Mouse (Mus musculus) lung, postnatal 0 days (tissue): ENCODE data around the gene Gyg. TPM values are rescaled to one million over a fixed set of nuclear protein-coding genes. Genes with fewer than 3 reads are reported as not detected.

ENCODE experiments used
- ATAC-seq: fragments of 200-750 bp; cut with Nextera tagmentation; 2 replicates; pipeline ENCODE4 v1.8.0; 2017; ENCODE audit warnings: moderate library complexity
- DNase-seq: peaks from one replicate; pipeline ENCODE4 v3.0.0-alpha.2; 2016; ENCODE audit warnings: low spot score
- H3K27ac ChIP-seq: fragments of 300-500 bp; sonication (generic); 2 replicates; pipeline ENCODE4 v1.5.1; 2014; ENCODE audit warnings: antibody characterized with exemption, mild to moderate bottlenecking, low read length, mixed read lengths
- H3K27me3 ChIP-seq: fragments of 300-500 bp; sonication (generic); replicated peaks from 2 replicates; pipeline ENCODE4 v1.6.1; 2014; ENCODE audit warnings: low read length, mixed read lengths; ENCODE audit not compliant: insufficient read depth
- H3K36me3 ChIP-seq: fragments of 300-500 bp; sonication (generic); 2 replicates; pipeline ENCODE4 v1.6.1; 2014; ENCODE audit warnings: low read length, mixed read lengths; ENCODE audit not compliant: insufficient read depth
- H3K4me1 ChIP-seq: fragments of 300-500 bp; sonication (generic); 2 replicates; pipeline ENCODE4 v1.6.1; 2014; ENCODE audit warnings: antibody characterized with exemption, low read depth, low read length, mixed read lengths; ENCODE audit not compliant: insufficient read depth
- H3K4me2 ChIP-seq: fragments of 300-500 bp; sonication (generic); replicated peaks from 2 replicates; pipeline ENCODE4 v1.6.1; 2014; ENCODE audit warnings: low read depth, mild to moderate bottlenecking, low read length, moderate library complexity, mixed read lengths
- H3K4me3 ChIP-seq: fragments of 300-500 bp; sonication (generic); 2 replicates; pipeline ENCODE4 v1.5.1; 2014; ENCODE audit warnings: low read depth, low read length
- H3K9ac ChIP-seq: fragments of 300-500 bp; sonication (generic); replicated peaks from 2 replicates; pipeline ENCODE4 v1.6.1; 2014; ENCODE audit warnings: low read depth, mild to moderate bottlenecking
- H3K9me3 ChIP-seq: fragments of 300-500 bp; sonication (generic); 2 replicates; pipeline ENCODE4 v1.6.1; 2016; ENCODE audit warnings: low read length, mixed read lengths
- CTCF ChIP-seq: IDR thresholded peaks from 2 replicates; pipeline ENCODE4 v1.5.1; 2016; ENCODE audit warnings: antibody characterized with exemption, mild to moderate bottlenecking
- EP300 ChIP-seq: IDR thresholded peaks from 2 replicates; pipeline ENCODE4 v1.6.1; 2016; ENCODE audit warnings: antibody characterized with exemption, mild to moderate bottlenecking, control low read depth
- WGBS: fragments of 180-500 bp; shearing (Covaris S2); extraction: QIAGEN DNeasy Blood & Tissue Kit; methylation state at CpG from one replicate; pipeline ENCODE4 v1.1.7; 2014; 5-methylcytosine and 5-hydroxymethylcytosine counted together
- polyA plus RNA-seq: library from polyadenylated mRNA; unstranded; fragments of >200 nt; fragmentation: Nextera tagmentation; extraction: Ambion mirVana; gene quantifications from 2 replicates; pipeline ENCODE4 v1.2.1, GENCODE M21; 2015

Gyg gene
- polyA plus RNA-seq, 1 experiment from 2014 or later: 359 TPM

DNA sequence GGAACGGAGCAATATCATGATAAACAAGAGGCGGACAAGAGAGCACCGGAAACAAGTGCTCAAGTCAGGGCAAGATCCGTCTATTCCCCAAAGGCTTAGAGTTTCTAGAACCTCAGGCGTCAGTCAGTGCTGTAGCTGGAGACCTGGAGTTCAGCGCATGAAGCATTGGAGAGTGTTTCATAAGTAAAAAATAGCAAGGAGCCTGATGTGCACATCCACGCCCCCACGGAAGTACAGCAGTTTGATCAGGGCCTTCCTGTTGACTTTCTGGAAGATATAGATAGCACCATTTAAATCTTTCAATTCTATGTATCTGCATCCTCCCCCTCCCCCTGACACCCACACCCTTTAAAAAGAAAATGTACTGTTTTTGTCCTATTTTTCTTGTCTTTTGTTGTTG lies 50.8 kb downstream of the Gyg start:
- no peak for TF ChIP-seq EP300
- TF ChIP-seq CTCF: no peak
- ATAC-seq (no peak), DNase-seq (no peak)
- H3K27me3 ChIP-seq: no peaks in the 10 kb centered on the region
- 0 out of 2 replicates have a peak, but pooled peaks cover 7% of the 10 kb centered on the region for H3K36me3 ChIP-seq
- H3K9ac ChIP-seq: no peak overlapping the region
- no peak overlapping the region for H3K27ac ChIP-seq
- no peaks in the 10 kb centered on the region for H3K4me1 ChIP-seq
- no peaks in the 10 kb centered on the region for H3K9me3 ChIP-seq
- 78% methylated on average over 8 of the region's 8 CpGs for WGBS
- H3K4me2 ChIP-seq: no peak overlapping the region
- H3K4me3 ChIP-seq: no peak overlapping the region

DNA sequence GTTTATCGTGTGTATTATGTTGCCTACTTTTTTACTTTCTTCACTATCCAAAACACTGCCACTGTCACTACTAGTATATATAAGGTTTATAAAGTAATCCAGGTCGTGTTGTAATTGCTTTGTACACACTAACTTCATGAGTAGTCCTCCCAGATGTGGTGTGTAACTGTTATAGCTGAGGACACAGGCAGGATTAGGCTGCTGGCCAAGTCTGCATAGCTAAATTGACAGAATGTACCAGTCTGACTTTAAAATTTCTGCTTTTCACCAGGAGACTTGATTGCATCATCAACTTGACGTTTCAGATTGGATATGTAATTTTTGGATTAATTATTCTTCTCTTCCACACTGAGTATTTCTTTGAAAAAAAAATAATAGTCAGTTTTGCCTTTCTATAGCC lies 51.3 kb downstream of the Gyg start:
- Histone ChIP-seq H3K27me3 (no peaks in the 10 kb centered on the region), H3K4me2 (no peak overlapping the region), H3K9ac (no peak overlapping the region), H3K27ac (no peak overlapping the region), H3K36me3 (0 out of 2 replicates have a peak, but pooled peaks cover 7% of the 10 kb centered on the region), H3K9me3 (no peaks in the 10 kb centered on the region), H3K4me1 (no peaks in the 10 kb centered on the region), H3K4me3 (no peak overlapping the region)
- TF ChIP-seq EP300 (no peak), CTCF (no peak)
- peak; percentile 60 for DNase-seq
- ATAC-seq: no peak
- WGBS: 45% methylated on average over 3 of the region's 3 CpGs

DNA sequence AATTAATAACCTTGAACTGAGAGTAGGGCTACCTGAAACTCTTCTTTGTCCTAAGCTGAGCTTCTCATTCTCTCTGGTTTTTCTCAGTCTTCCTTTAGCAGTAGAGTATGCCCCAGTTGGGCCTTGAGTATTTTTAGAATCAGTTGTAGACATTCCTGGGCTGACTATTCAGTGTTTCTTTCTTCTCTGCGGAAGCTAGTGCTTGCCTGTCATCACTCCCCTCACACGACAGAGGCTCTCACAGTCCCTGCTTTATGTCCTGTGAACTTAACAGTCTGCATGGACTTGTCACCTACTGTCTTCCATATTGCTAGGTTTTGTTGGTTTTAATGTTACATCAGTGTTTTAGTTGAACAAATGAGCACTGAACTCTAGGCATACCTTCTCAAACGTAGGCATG lies 73.0 kb downstream of the Gyg start:
- no peak for ATAC-seq
- H3K27ac ChIP-seq: no peak overlapping the region

DNA sequence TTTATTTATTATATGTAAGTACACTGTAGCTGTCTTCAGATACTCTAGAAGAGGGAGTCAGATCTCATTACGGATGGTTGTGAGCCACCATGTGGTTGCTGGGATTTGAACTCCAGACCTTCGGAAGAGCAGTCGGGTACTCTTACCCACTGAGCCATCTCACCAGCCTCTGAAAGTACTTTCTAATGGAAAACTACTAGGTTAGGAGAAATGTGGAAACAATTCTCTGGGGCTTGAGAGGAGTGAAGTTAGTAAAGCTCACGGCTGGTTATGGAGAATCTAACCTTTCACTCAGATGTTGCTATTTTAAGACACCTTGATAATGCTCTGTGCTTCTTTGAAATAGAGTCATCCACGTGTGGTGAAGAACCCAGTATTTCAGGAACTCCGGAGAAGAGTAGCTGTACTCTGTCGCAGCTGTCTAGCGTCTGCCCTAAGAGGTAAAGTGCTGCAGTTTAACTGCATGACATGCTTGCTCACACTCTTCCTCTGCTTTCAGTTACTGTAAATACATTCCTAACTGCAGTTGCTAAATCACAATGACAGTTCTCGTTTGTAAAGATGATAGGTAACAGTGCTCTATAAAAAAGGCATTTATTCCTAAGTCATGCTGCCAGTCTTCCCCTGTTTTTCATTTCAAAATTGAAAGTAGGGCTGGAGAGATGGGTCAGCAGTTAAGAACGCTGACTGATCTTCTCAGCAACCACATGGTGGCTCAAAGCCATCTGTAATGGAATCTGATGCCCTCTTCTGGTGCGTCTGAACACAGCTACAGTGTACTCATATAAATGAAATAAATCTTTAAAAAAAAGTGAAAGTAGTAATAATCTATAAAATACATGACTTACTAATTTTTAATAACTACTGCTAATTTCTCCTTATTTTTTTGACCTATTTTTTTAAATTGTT lies 78.7 kb downstream of the Gyg start:
- H3K27me3 ChIP-seq: no peaks in the 10 kb centered on the region
- H3K9ac ChIP-seq: no peak overlapping the region
- H3K4me1 ChIP-seq: no peaks in the 10 kb centered on the region
- no peak overlapping the region for H3K4me3 ChIP-seq
- H3K27ac ChIP-seq: no peak overlapping the region
- ATAC-seq (no peak), DNase-seq (peak; percentile 28)
- TF ChIP-seq EP300: no peak
- TF ChIP-seq CTCF: peak; percentile 64
- H3K9me3 ChIP-seq: no peaks in the 10 kb centered on the region
- peaks cover 4% of the 10 kb centered on the region; the same call in 1 of the 2 replicates for H3K36me3 ChIP-seq
- 83% methylated on average over 11 of the region's 11 CpGs for WGBS
- no peak overlapping the region for H3K4me2 ChIP-seq

More for the DNA sequence above, 73.0 kb downstream of the Gyg start:
- Histone ChIP-seq H3K4me3 (no peak overlapping the region), H3K4me1 (no peaks in the 10 kb centered on the region), H3K9ac (no peak overlapping the region), H3K27me3 (no peaks in the 10 kb centered on the region), H3K4me2 (no peak overlapping the region), H3K36me3 (peaks cover 14% of the 10 kb centered on the region; the same call in 1 of the 2 replicates), H3K9me3 (no peaks in the 10 kb centered on the region)
- no peak for DNase-seq
- TF ChIP-seq CTCF (no peak), EP300 (no peak)
- WGBS: 60% methylated on average over 3 of the region's 3 CpGs

Other genes starting within 250 kb of the Gyg start
- gene Cp, start 198.3 kb downstream of the Gyg start, polyA plus RNA-seq: 76.1 and 76.4 TPM in 2 replicates
- 10.1 and 10.8 TPM in 2 replicates for gene Hps3, start 120.0 kb downstream of the Gyg start, polyA plus RNA-seq
- gene Hltf, start 97.5 kb downstream of the Gyg start, polyA plus RNA-seq: 13.7 and 13.8 TPM in 2 replicates
- 5.6 and 5.9 TPM in 2 replicates for gene Cpa3, start 86.9 kb upstream of the Gyg start, polyA plus RNA-seq
- gene Cpb1, start 120.4 kb upstream of the Gyg start, polyA plus RNA-seq: 1.3 and 1.4 TPM in 2 replicates
- gene Agtr1b, start 211.9 kb upstream of the Gyg start, polyA plus RNA-seq: 0.85 and 1.0 TPM in 2 replicates